Mouse (Mus musculus): ENCODE results near the gene Znrf1.

The Znrf1 gene

GRCm38 (mm10) chr8:111535491-111535890 is 406 bp upstream of the Znrf1 start:
- DNase-seq: no peak

DNA sequence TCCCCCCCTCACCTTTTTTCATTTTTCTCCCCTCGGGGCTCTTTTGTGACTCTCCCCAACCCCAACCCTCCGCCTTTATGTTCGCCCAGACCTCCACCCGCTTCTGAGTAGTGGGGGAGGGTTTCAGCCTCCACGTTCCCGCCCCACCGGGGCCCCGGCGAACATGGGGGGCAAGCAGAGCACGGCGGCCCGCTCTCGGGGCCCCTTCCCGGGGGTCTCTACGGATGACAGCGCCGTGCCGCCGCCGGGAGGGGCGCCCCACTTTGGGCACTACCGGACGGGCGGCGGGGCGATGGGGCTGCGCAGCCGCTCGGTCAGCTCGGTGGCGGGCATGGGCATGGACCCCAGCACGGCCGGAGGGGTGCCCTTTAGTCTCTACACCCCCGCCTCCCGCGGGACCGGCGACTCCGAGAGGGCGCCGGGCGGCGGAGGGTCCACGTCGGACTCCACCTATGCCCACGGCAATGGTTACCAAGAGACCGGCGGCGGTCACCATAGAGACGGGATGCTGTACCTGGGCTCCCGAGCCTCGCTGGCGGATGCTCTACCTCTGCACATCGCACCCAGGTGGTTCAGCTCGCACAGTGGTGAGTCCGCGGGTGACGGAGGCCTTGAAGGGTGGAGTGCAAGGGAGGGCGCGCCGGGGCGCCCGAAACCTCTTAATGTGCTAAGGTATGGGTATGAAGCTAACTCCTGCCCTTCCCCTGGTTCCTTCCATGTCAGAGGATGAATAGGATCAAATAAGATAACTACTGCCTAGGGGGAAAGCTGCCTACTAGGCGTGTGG is 1.3 kb downstream of the Znrf1 start:
- DNase-seq: peak; percentile 54

DNA sequence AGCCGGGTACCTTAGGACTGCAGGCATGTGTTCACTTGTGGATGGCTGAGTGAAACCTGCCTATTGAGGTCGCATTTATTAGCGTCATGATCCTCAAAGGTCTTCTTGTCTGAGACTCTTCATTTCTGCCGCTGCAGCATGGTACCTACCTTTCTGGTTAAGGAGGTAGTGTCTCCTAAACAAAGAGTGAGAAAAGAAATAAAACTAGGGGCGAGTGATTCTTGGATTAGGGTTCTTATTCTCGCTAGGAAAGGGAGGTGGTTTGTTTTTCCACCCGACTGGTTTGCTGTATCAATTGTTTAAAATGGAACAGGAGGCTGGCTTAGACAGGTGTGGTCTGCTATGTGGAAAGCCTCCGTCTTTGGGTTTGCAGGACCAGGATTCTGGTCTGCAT is 1.9 kb downstream of the Znrf1 start:
- no peak for DNase-seq

- no peak for DNase-seq
These were observed 2.3 kb downstream of the Znrf1 start for GRCm38 (mm10) chr8:111538194-111538593.

GRCm38 (mm10) chr8:111539422-111540076 is 3.7 kb downstream of the Znrf1 start:
- no peak for DNase-seq

GRCm38 (mm10) chr8:111543712-111544380 is 7.9 kb downstream of the Znrf1 start:
- DNase-seq: no peak

- no peak for DNase-seq
These were observed 9.7 kb downstream of the Znrf1 start for GRCm38 (mm10) chr8:111545406-111546156.

DNA sequence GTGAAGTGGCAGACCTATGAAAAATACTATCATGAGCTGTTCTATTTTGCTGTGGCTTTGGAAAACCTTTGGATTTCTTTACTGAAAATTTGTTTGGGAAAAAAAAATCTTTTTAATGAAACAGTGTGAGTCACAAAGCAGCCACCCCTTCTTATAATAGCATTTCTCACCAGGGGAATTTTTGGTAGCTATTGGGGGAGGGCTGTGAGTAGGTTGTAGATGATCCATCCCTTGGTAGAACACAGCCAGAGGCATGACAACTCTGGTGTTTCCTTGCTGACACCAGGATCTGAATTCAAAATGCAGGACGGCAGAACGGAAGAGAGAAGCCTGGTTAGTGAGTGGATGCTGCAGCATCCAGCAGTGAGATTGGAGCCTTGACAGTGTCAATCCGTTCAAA is 11.2 kb downstream of the Znrf1 start:
- no peak for DNase-seq

GRCm38 (mm10) chr8:111548201-111548600 is 12.3 kb downstream of the Znrf1 start:
- DNase-seq: no peak

- no peak for DNase-seq
These were observed 14.3 kb downstream of the Znrf1 start for GRCm38 (mm10) chr8:111550002-111550870.

DNA sequence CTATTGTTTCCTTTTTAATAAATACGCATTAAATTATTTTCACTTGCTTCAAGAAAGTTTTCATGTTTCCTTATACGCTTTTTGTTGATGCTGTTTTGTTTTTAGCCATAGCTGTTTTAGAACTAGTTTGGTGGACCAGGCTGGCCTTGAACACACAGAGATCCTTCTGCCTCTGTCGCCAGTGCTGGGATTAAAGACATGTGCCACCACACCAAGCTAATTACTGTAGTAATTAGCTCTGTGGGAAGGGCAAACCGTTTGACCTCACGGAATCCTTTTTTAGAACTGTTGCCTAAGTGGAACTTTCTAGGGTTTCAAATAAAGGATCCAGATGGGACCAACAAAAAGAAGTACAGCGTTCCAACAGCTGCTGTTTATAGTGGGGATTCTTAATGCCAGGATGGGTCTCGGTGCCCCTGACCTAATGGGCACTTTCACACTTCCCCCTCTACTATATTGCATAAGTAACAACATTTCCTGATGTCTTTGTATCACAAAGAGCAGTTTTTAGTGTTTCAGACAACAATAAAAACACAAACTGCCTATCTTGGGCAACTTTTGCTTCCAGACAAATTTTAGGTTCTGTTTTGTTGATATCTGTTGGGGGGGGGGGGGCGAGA is 15.7 kb downstream of the Znrf1 start:
- no peak for DNase-seq

DNA sequence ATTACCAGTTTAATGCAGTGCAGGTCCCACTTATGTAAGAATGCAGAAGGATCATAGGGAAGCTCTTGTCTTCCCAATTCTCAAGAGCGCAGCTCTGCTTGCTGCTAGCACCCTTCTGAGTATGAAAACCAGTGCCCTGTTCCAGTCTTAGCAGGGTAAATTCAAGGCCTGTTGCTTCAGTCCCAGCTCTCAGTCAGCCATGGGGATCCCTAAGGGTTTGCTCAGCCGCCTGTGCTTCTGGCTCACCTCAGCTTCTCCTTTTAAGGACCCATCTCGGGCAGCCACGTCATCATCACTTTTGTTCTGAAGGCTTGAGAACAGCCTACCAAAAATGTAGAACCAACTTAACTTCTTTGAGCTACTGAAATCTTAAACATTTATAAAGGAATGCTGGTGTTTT is 25.9 kb downstream of the Znrf1 start:
- no peak for DNase-seq

GRCm38 (mm10) chr8:111562274-111562803 is 26.4 kb downstream of the Znrf1 start:
- DNase-seq: no peak

DNA sequence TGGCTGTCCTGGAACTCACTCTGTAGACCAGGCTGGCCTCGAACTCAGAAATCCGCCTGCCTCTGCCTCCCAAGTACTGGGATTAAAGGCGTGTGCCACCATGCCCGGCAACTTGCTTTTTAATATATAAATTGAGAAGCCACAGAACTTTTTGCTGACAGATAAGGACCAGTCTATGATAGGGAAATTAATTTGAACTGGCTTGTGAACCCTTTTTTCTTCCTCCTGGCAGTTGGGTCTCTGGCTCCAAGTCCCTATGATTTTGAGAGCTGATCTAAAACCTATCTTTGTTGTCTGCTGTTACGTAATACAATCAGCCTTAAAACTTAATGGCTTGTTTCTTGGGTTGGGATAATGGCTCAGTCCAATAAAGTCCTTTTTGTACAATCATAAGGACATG is 27.2 kb downstream of the Znrf1 start:
- no peak for DNase-seq

DNA sequence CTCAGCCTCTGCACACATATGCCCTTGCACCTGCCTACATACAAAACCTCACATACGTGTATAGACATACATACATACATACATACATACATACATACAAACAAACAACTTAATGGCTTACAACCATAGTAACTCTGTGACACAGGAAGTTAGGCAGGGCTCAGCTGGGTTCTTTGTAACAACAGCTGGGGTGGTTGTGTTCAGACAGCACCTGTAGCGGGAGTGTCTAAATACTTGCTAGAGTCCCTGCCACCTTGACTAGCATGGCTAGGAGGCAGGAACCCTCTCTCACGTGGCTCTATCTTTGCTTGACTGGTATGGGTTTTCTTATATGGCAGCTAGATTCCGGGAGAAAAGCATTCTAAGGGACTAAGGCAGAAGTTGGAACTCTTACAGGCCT is 27.8 kb downstream of the Znrf1 start:
- DNase-seq: no peak

GRCm38 (mm10) chr8:111564093-111564492 is 28.2 kb downstream of the Znrf1 start:
- no peak for DNase-seq

DNA sequence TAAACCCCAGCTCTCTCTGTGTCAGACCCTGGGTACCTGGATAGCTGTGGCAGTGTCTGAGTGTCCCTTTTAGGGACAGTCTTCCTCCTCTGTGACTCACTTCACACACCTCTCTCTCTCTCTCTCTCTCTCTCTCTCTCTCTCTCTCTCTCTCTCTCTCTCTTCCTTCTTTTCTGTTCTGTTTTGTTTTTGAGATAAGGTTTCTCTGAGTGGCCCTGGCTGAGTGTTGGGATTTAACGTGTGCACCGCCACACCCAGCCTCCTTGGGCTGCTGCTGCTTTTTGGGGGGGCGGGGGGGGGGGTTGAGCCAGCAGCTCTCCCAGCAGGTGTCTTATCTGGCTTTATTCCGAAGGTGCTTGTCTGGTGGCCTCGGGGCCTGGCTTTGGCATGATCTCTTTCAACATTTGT is 29.9 kb downstream of the Znrf1 start:
- no peak for DNase-seq

GRCm38 (mm10) chr8:111566326-111566725 is 30.4 kb downstream of the Znrf1 start:
- no peak for DNase-seq

GRCm38 (mm10) chr8:111567571-111567970 is 31.7 kb downstream of the Znrf1 start:
- no peak for DNase-seq

GRCm38 (mm10) chr8:111568029-111568428 is 32.1 kb downstream of the Znrf1 start:
- no peak for DNase-seq

DNA sequence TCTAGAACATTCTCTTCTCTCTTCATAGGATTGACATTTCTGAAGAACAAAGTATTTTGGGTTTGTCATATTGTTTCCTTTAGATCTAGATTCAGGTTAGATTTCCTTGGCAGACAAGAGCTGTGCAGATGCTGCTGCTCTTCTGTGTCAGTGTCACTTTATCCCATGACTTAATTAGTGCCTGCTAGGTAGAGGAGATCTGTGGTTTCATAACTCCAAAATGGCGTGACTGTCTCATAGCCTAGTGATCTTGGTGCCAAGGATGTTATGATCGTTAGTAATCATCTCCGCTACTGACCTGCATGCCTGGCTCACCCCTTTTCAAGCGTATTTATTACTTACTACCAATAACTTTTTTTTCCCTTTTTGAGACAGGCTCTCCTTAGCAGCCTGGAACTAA is 34.0 kb downstream of the Znrf1 start:
- DNase-seq: no peak

GRCm38 (mm10) chr8:111570432-111570831 is 34.5 kb downstream of the Znrf1 start:
- no peak for DNase-seq
